Mouse (Mus musculus) hindbrain, postnatal 0 days (tissue): ENCODE results near the gene Zfp316. TPM values are rescaled to one million over a fixed set of nuclear protein-coding genes. Genes with fewer than 3 reads are reported as not detected.

ENCODE experiments used
- ATAC-seq: fragments of 200-750 bp; cut with Nextera tagmentation; 2 replicates; pipeline ENCODE4 v1.8.0; 2017; ENCODE audit warnings: mild to moderate bottlenecking, moderate TSS enrichment, moderate library complexity
- DNase-seq: peaks from one replicate; pipeline ENCODE4 v3.0.0-alpha.2; 2015; ENCODE audit warnings: low spot score
- H3K27ac ChIP-seq: fragments of 300-500 bp; sonication (generic); 2 replicates; pipeline ENCODE4 v1.5.1; 2014; ENCODE audit warnings: mild to moderate bottlenecking
- H3K27me3 ChIP-seq: fragments of 300-500 bp; sonication (generic); 2 replicates; pipeline ENCODE4 v1.6.1; 2014; ENCODE audit warnings: low read length, mixed read lengths; ENCODE audit not compliant: insufficient read depth
- H3K36me3 ChIP-seq: fragments of 300-500 bp; sonication (generic); 2 replicates; pipeline ENCODE4 v1.6.1; 2014; ENCODE audit warnings: low read length, mixed read lengths; ENCODE audit not compliant: insufficient read depth
- H3K4me1 ChIP-seq: fragments of 300-500 bp; sonication (generic); 2 replicates; pipeline ENCODE4 v1.6.1; 2014; ENCODE audit warnings: antibody characterized with exemption, low read length, mixed read lengths; ENCODE audit not compliant: insufficient read depth
- H3K4me2 ChIP-seq: fragments of 300-500 bp; sonication (generic); 2 replicates; pipeline ENCODE4 v1.6.1; 2014; ENCODE audit warnings: low read depth, mild to moderate bottlenecking, low read length, moderate library complexity, mixed read lengths
- H3K4me3 ChIP-seq: fragments of 300-500 bp; sonication (generic); 2 replicates; pipeline ENCODE4 v1.5.1; 2014; ENCODE audit warnings: low read length
- H3K9ac ChIP-seq: fragments of 300-500 bp; sonication (generic); replicated peaks from 2 replicates; pipeline ENCODE4 v1.6.1; 2014; ENCODE audit warnings: mild to moderate bottlenecking, low read length, moderate library complexity, mixed read lengths
- H3K9me3 ChIP-seq: fragments of 300-500 bp; sonication (generic); 2 replicates; pipeline ENCODE4 v1.6.1; 2016; ENCODE audit warnings: low read length, mixed read lengths
- CTCF ChIP-seq: IDR thresholded peaks from 2 replicates; pipeline ENCODE4 v1.5.1; 2016; ENCODE audit warnings: antibody characterized with exemption, control low read depth, low read depth
- WGBS: fragments of 180-500 bp; shearing (Covaris S2); extraction: QIAGEN DNeasy Blood & Tissue Kit; methylation state at CpG from one replicate; pipeline ENCODE4 v1.1.7; 2014; 5-methylcytosine and 5-hydroxymethylcytosine counted together
- polyA plus RNA-seq: library from polyadenylated mRNA; unstranded; fragments of >200 nt; fragmentation: Nextera tagmentation; extraction: Ambion mirVana; gene quantifications from 2 replicates; pipeline ENCODE4 v1.2.1, GENCODE M21; 2015
- total RNA-seq: library from RNA; depleted of rRNA; stranded (reverse); fragments of >200 nt; gene quantifications from 2 replicates; pipeline ENCODE4 v1.2.3, GENCODE M21; 2014

The Zfp316 gene
- total and polyA plus RNA-seq, 2 experiments from 2014 or later: 5.4 to 28.0 TPM

DNA sequence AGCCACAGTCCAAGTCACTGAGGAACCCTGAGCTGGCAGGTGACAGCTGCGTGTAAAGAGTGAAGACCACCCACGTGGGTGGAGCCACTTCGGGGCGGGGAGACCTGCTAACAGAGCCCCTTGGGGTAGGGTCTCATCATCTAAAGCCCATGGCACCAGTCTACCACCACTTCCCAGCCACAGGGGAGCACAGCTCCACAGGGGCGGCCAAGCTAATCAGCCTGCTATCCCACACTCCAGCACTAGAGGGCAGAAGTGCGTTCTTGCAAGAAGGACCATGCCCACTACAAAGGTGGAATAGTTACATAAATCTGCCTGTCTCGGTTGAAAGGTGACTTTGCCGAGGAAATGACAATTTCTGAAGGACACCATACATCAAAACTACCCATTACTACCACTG lies 42.1 kb upstream of the Zfp316 start:
- H3K4me1 ChIP-seq: peaks cover 10% of the 10 kb centered on the region; the same call in 1 of the 2 replicates
- no peaks in the 10 kb centered on the region for H3K9me3 ChIP-seq
- no peaks in the 10 kb centered on the region for H3K27me3 ChIP-seq
- no peak overlapping the region for H3K27ac ChIP-seq
- TF ChIP-seq CTCF: peak; percentile 86
- H3K4me3 ChIP-seq: no peak overlapping the region
- peak; percentile 87 for DNase-seq
- 61% methylated on average over 8 of the region's 8 CpGs for WGBS
- H3K9ac ChIP-seq: no peak overlapping the region
- H3K4me2 ChIP-seq: no peak overlapping the region
- H3K36me3 ChIP-seq: peaks cover 48% of the 10 kb centered on the region
- ATAC-seq: no peak

DNA sequence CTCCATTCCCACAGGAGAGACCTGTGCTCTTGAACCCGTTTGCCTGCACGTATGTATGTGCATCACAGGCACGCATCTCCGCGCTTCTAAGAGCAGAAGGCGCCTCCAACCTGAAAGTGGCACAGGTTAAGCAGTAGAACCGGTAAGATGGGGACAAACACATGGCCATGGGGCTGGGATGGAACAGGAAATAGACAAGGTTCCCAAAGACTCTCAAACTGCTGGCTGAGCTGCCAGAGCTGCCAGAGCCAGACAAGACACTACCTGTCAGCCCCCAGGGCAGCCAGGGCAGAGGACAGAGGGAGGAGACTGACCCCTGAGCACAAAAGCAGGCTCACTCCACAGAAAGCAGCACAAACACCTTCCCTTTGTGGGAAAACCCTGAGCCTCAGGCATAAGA lies 40.1 kb upstream of the Zfp316 start:
- Histone ChIP-seq H3K27ac (no peak overlapping the region), H3K27me3 (no peaks in the 10 kb centered on the region), H3K4me1 (peaks cover 10% of the 10 kb centered on the region; the same call in 1 of the 2 replicates), H3K36me3 (peaks cover 51% of the 10 kb centered on the region), H3K4me3 (no peak overlapping the region), H3K9ac (no peak overlapping the region), H3K9me3 (no peaks in the 10 kb centered on the region), H3K4me2 (no peak overlapping the region)
- ATAC-seq (no peak), DNase-seq (no peak)
- WGBS: 98% methylated on average over 7 of the region's 7 CpGs
- TF ChIP-seq CTCF: no peak

- Histone ChIP-seq H3K4me1 (0 out of 2 replicates have a peak, but pooled peaks cover 5% of the 10 kb centered on the region), H3K36me3 (peaks cover 51% of the 10 kb centered on the region), H3K27ac (no peak overlapping the region), H3K4me3 (no peak overlapping the region), H3K4me2 (no peak overlapping the region), H3K27me3 (no peaks in the 10 kb centered on the region), H3K9me3 (no peaks in the 10 kb centered on the region), H3K9ac (no peak overlapping the region)
- DNase-seq: no peak
- WGBS: 93% methylated on average over 5 of the region's 5 CpGs
- no peak for ATAC-seq
- no peak for TF ChIP-seq CTCF
Observed at GRCm38 (mm10) chr5:143308825-143309224, 39.0 kb upstream of the Zfp316 start.

GRCm38 (mm10) chr5:143304251-143304650 lies 34.4 kb upstream of the Zfp316 start:
- Histone ChIP-seq H3K36me3 (peaks cover 48% of the 10 kb centered on the region), H3K9ac (no peak overlapping the region), H3K9me3 (no peaks in the 10 kb centered on the region), H3K4me3 (no peak overlapping the region), H3K27me3 (no peaks in the 10 kb centered on the region), H3K4me2 (no peak overlapping the region), H3K4me1 (no peaks in the 10 kb centered on the region), H3K27ac (no peak overlapping the region)
- no peak for DNase-seq
- ATAC-seq: no peak
- no peak for TF ChIP-seq CTCF
- 89% methylated on average over 7 of the region's 7 CpGs for WGBS

DNA sequence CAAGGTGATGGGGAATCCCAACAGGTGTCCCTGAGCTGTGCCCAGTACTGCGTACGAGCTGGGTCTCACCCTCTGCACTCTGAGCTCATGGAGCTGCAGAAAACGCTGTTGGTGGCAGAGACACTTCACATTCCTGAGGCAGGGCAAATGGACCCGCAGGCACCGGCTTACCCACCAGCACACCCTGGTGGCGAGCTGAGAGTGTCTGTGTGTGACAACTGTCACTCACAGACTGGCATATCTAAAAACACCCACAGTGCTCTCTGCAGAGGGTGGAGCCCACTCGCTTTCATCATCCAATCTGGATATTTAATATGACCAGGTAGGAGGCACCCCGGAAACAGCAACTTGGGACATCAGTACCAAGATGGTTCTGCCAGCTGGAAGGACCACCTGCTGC lies 31.5 kb upstream of the Zfp316 start:
- Histone ChIP-seq H3K4me3 (no peak overlapping the region), H3K36me3 (peaks cover 29% of the 10 kb centered on the region), H3K9ac (no peak overlapping the region), H3K27me3 (no peaks in the 10 kb centered on the region), H3K9me3 (no peaks in the 10 kb centered on the region), H3K4me2 (no peak overlapping the region), H3K27ac (no peak overlapping the region), H3K4me1 (no peaks in the 10 kb centered on the region)
- 83% methylated on average over 8 of the region's 8 CpGs for whole genome bisulfite sequencing
- DNase-seq: peak; percentile 31
- ATAC-seq: no peak; the same call in 1 of the 2 replicates
- TF ChIP-seq CTCF: peak; percentile 62

DNA sequence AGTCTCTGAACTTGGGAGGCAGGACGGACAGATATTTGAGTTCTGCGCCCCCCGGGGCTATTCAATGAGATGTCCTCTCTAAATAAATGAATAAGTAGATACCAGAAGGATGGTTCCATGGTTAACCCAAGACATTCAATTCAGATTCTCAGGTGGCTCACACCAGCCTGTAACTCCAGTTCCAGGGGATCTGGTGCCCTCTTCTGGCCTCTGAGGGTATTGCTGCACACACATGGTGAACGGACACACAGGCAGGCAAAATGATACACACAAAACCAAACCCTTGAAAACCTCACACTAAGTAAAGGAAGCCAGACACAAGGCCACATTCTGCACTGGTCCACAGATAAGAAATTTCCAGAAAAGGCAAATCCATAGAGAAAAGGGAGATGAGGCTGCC lies 29.9 kb upstream of the Zfp316 start:
- H3K9ac ChIP-seq: no peak overlapping the region
- no peak overlapping the region for H3K4me2 ChIP-seq
- WGBS: 87% methylated on average over 4 of the region's 4 CpGs
- H3K9me3 ChIP-seq: no peaks in the 10 kb centered on the region
- no peak for ATAC-seq
- no peak overlapping the region for H3K4me3 ChIP-seq
- peak; percentile 66 for DNase-seq
- H3K27me3 ChIP-seq: no peaks in the 10 kb centered on the region
- H3K4me1 ChIP-seq: no peaks in the 10 kb centered on the region
- peaks cover 23% of the 10 kb centered on the region for H3K36me3 ChIP-seq
- TF ChIP-seq CTCF: peak; percentile 85
- H3K27ac ChIP-seq: no peak overlapping the region

- peak; percentile 52 for TF ChIP-seq CTCF
- DNase-seq: no peak
- WGBS: 95% methylated on average over 7 of the region's 7 CpGs
Observed at GRCm38 (mm10) chr5:143298391-143298790, 28.6 kb upstream of the Zfp316 start.

More at GRCm38 (mm10) chr5:143298391-143298790, 28.6 kb upstream of the Zfp316 start:
- Histone ChIP-seq H3K9me3 (no peaks in the 10 kb centered on the region), H3K27ac (no peak overlapping the region), H3K4me3 (no peak overlapping the region), H3K4me1 (0 out of 2 replicates have a peak, but pooled peaks cover 4% of the 10 kb centered on the region), H3K36me3 (peaks cover 19% of the 10 kb centered on the region), H3K27me3 (no peaks in the 10 kb centered on the region), H3K9ac (no peak overlapping the region), H3K4me2 (no peak overlapping the region)
- no peak for ATAC-seq
